Mouse (Mus musculus): ENCODE data around the gene Brinp2. TPM values are rescaled to one million over a fixed set of nuclear protein-coding genes. Genes with fewer than 3 reads are reported as not detected.

The Brinp2 gene
- polyA plus RNA-seq, 1 experiment from 2014 or later: not detected

DNA sequence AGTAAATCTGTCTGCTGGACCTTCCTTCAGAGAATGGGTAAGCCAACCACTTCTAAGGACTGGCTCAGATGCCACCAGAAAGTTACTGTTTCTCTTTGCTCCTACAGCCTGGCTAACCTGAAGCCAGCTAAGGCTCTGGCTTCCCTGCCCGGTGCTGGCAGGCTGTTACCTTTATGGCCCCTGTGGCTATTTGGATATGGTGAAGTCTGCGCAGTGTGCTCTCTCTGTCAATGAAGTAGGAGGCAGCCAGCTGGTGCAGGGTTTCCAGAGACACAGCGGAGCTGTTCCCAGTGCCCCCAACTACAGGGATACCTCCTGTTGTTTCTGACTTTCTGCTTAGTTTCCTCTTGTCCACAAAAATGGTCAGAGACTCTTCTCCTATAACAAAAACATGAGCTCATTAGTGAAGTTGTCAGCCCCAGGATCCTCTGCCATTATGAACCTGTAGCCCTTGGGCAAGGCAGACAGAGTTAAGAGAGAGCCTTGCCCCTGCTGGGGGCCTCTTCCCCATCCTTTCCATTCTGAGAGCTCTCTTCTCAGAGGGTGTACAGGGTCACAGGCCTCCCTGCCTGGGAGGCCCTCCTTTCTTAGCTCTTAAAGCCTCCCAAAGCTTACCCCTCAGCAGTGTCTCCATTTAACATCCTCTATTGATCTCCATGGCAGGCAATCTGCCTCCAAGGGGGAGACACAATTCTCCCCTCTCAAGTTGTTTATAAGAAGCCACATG lies 89.7 kb downstream of the Brinp2 start:
- Histone ChIP-seq H3K9me3 (replicated peaks; ENCODE audit: control insufficient read depth, low read length) (no peaks in the 10 kb centered on the region), H3K4me1 (ENCODE audit: control insufficient read depth, low read depth, low read length) (no peaks in the 10 kb centered on the region), H3K27ac (ENCODE audit: low read length) (no peak overlapping the region), H3K36me3 (ENCODE audit: control insufficient read depth, insufficient read depth) (no peaks in the 10 kb centered on the region), H3K9ac (ENCODE audit: low read depth, low read length) (no peak overlapping the region), H3K4me3 (ENCODE audit: low read depth, low read length) (no peak overlapping the region), H3K27me3 (ENCODE audit: control insufficient read depth, insufficient read depth, low read depth, low read length) (no peaks in the 10 kb centered on the region), H3K4me2 (ENCODE audit: low read depth, low read length) (no peak overlapping the region)
- no peak for ATAC-seq (ENCODE audit: low read depth)
- 61% methylated on average over 3 of the region's 3 CpGs for WGBS (ENCODE audit: insufficient replicate concordance)

- no peak overlapping the region for H3K27ac ChIP-seq (ENCODE audit: low read length)
- no peak overlapping the region for H3K9ac ChIP-seq (ENCODE audit: low read depth, low read length)
- H3K4me1 ChIP-seq (ENCODE audit: control insufficient read depth, low read depth, low read length): no peaks in the 10 kb centered on the region
- no peaks in the 10 kb centered on the region for H3K27me3 ChIP-seq (ENCODE audit: control insufficient read depth, insufficient read depth, low read depth, low read length)
- no peak overlapping the region for H3K4me3 ChIP-seq (ENCODE audit: low read depth, low read length)
- no peaks in the 10 kb centered on the region for H3K9me3 ChIP-seq (replicated peaks; ENCODE audit: control insufficient read depth, low read length)
- WGBS (ENCODE audit: insufficient replicate concordance): 69% methylated on average over 5 of the region's 5 CpGs
- ATAC-seq (ENCODE audit: low read depth): no peak
- H3K36me3 ChIP-seq (ENCODE audit: control insufficient read depth, insufficient read depth): no peaks in the 10 kb centered on the region
- H3K4me2 ChIP-seq (ENCODE audit: low read depth, low read length): no peak overlapping the region
Measured at GRCm38 (mm10) chr1:158259516-158260235, 96.5 kb downstream of the Brinp2 start.

- 60% methylated on average over 6 of the region's 6 CpGs for WGBS (ENCODE audit: insufficient replicate concordance)
- Histone ChIP-seq H3K4me2 (ENCODE audit: low read depth, low read length) (no peak overlapping the region), H3K27ac (ENCODE audit: low read length) (no peak overlapping the region), H3K4me3 (ENCODE audit: low read depth, low read length) (no peak overlapping the region), H3K4me1 (ENCODE audit: control insufficient read depth, low read depth, low read length) (no peaks in the 10 kb centered on the region), H3K9me3 (replicated peaks; ENCODE audit: control insufficient read depth, low read length) (no peaks in the 10 kb centered on the region), H3K27me3 (ENCODE audit: control insufficient read depth, insufficient read depth, low read depth, low read length) (no peaks in the 10 kb centered on the region), H3K36me3 (ENCODE audit: control insufficient read depth, insufficient read depth) (no peaks in the 10 kb centered on the region), H3K9ac (ENCODE audit: low read depth, low read length) (no peak overlapping the region)
- no peak for ATAC-seq (ENCODE audit: low read depth)
Measured at GRCm38 (mm10) chr1:158258685-158259292, 97.3 kb downstream of the Brinp2 start.

DNA sequence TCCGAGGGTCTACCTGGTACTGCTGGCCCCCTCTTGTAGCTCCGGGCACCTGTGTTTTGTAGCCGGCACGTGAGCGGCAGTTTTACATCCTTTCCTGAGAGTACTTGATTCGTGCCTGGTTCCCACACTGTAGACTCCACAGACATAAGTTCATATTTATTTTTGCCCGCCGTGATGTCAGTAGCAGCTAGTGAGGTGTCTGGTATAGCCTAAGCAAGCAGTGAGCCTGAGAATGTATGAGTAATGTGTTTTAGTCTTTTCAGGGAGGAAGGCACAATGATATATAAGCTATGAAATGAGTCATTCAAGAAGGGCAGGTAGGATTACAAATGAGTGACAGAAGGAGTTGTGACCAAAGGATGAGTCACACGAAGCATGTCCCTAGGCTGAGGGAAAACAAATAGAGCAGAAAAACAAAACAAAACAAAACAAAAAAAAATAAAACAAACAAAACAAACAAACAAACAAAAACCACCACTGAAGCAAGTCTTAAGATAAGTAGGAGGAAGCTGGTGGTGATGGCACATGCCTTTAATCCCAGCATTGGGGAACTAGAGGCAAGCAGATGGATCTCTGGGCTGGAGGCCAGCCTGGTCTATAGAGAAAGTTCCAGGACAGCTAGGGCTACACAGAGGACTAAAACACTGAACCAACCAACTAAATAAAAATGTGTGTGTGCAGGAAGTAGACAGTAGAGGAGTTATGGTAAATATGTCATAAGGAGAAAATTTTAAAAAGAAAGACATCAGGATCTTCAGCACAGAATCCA lies 100.0 kb downstream of the Brinp2 start:
- H3K9ac ChIP-seq (ENCODE audit: low read depth, low read length): no peak overlapping the region
- H3K4me1 ChIP-seq (ENCODE audit: control insufficient read depth, low read depth, low read length): no peaks in the 10 kb centered on the region
- ATAC-seq (ENCODE audit: low read depth): no peak
- H3K27ac ChIP-seq (ENCODE audit: low read length): no peak overlapping the region
- WGBS (ENCODE audit: insufficient replicate concordance): 62% methylated on average over 9 of the region's 9 CpGs
- H3K9me3 ChIP-seq (replicated peaks; ENCODE audit: control insufficient read depth, low read length): no peaks in the 10 kb centered on the region
- no peaks in the 10 kb centered on the region for H3K36me3 ChIP-seq (ENCODE audit: control insufficient read depth, insufficient read depth)
- no peak overlapping the region for H3K4me3 ChIP-seq (ENCODE audit: low read depth, low read length)
- no peaks in the 10 kb centered on the region for H3K27me3 ChIP-seq (ENCODE audit: control insufficient read depth, insufficient read depth, low read depth, low read length)
- no peak overlapping the region for H3K4me2 ChIP-seq (ENCODE audit: low read depth, low read length)

DNA sequence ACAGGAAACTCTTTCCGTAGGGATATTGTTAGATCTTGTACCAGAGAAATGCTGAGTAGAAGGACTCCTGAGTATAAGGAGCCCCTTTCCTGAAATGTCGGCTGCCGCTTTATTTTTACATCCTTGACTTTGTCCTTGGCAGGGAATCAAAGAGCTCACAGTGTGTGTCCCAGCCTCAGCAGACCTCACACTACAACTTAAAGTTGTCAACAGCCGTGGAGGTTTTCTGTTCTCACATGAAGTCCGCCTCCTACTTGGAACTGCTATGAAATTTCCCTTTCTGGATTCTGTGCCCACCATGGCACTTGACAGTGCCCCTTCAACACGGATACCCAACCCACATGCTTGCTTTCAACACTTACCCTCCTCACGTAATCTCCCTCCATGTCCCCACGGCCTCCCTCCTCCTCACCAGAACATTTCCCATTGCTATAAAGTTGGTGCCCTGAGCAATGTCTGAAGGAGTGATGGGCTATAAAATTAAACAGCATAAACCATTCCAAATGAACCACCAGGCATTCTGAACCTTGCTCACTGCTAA lies 103.4 kb downstream of the Brinp2 start:
- no peak overlapping the region for H3K4me3 ChIP-seq (ENCODE audit: low read depth, low read length)
- ATAC-seq (ENCODE audit: low read depth): no peak
- H3K9ac ChIP-seq (ENCODE audit: low read depth, low read length): no peak overlapping the region
- H3K27ac ChIP-seq (ENCODE audit: low read length): no peak overlapping the region
- no peaks in the 10 kb centered on the region for H3K36me3 ChIP-seq (ENCODE audit: control insufficient read depth, insufficient read depth)
- no peaks in the 10 kb centered on the region for H3K9me3 ChIP-seq (replicated peaks; ENCODE audit: control insufficient read depth, low read length)
- H3K4me2 ChIP-seq (ENCODE audit: low read depth, low read length): no peak overlapping the region
- 56% methylated on average over 8 of the region's 8 CpGs for WGBS (ENCODE audit: insufficient replicate concordance)
- H3K27me3 ChIP-seq (ENCODE audit: control insufficient read depth, insufficient read depth, low read depth, low read length): no peaks in the 10 kb centered on the region
- H3K4me1 ChIP-seq (ENCODE audit: control insufficient read depth, low read depth, low read length): no peaks in the 10 kb centered on the region

GRCm38 (mm10) chr1:158248266-158248665 lies 107.9 kb downstream of the Brinp2 start:
- H3K36me3 ChIP-seq (ENCODE audit: control insufficient read depth, insufficient read depth): no peaks in the 10 kb centered on the region
- H3K27ac ChIP-seq (ENCODE audit: low read length): no peak overlapping the region
- WGBS (ENCODE audit: insufficient replicate concordance): 64% methylated on average over 3 of the region's 3 CpGs
- no peaks in the 10 kb centered on the region for H3K4me1 ChIP-seq (ENCODE audit: control insufficient read depth, low read depth, low read length)
- ATAC-seq (ENCODE audit: low read depth): no peak
- H3K9ac ChIP-seq (ENCODE audit: low read depth, low read length): no peak overlapping the region
- no peaks in the 10 kb centered on the region for H3K27me3 ChIP-seq (ENCODE audit: control insufficient read depth, insufficient read depth, low read depth, low read length)
- no peaks in the 10 kb centered on the region for H3K9me3 ChIP-seq (replicated peaks; ENCODE audit: control insufficient read depth, low read length)
- no peak overlapping the region for H3K4me2 ChIP-seq (ENCODE audit: low read depth, low read length)
- no peak overlapping the region for H3K4me3 ChIP-seq (ENCODE audit: low read depth, low read length)

GRCm38 (mm10) chr1:158246476-158247153 lies 109.5 kb downstream of the Brinp2 start:
- Histone ChIP-seq H3K4me1 (ENCODE audit: control insufficient read depth, low read depth, low read length) (no peaks in the 10 kb centered on the region), H3K9me3 (replicated peaks; ENCODE audit: control insufficient read depth, low read length) (no peaks in the 10 kb centered on the region), H3K36me3 (ENCODE audit: control insufficient read depth, insufficient read depth) (no peaks in the 10 kb centered on the region), H3K9ac (ENCODE audit: low read depth, low read length) (no peak overlapping the region), H3K27ac (ENCODE audit: low read length) (no peak overlapping the region), H3K27me3 (ENCODE audit: control insufficient read depth, insufficient read depth, low read depth, low read length) (no peaks in the 10 kb centered on the region), H3K4me2 (ENCODE audit: low read depth, low read length) (no peak overlapping the region), H3K4me3 (ENCODE audit: low read depth, low read length) (no peak overlapping the region)
- ATAC-seq (ENCODE audit: low read depth): peak; percentile 45; the same call in 1 of the 2 replicates
- WGBS (ENCODE audit: insufficient replicate concordance): 72% methylated on average over 14 of the region's 14 CpGs

- Histone ChIP-seq H3K36me3 (ENCODE audit: control insufficient read depth, insufficient read depth) (no peaks in the 10 kb centered on the region), H3K4me2 (ENCODE audit: low read depth, low read length) (no peak overlapping the region), H3K9ac (ENCODE audit: low read depth, low read length) (no peak overlapping the region), H3K9me3 (replicated peaks; ENCODE audit: control insufficient read depth, low read length) (no peaks in the 10 kb centered on the region), H3K27ac (ENCODE audit: low read length) (no peak overlapping the region), H3K4me3 (ENCODE audit: low read depth, low read length) (no peak overlapping the region), H3K4me1 (ENCODE audit: control insufficient read depth, low read depth, low read length) (no peaks in the 10 kb centered on the region), H3K27me3 (ENCODE audit: control insufficient read depth, insufficient read depth, low read depth, low read length) (no peaks in the 10 kb centered on the region)
- ATAC-seq (ENCODE audit: low read depth): no peak
- WGBS (ENCODE audit: insufficient replicate concordance): 57% methylated on average over 8 of the region's 8 CpGs
Measured at GRCm38 (mm10) chr1:158245486-158245885, 110.6 kb downstream of the Brinp2 start.

All from liver, embryonic 16.5 days (tissue).